Mouse (Mus musculus) gastrocnemius, postnatal 36 days (tissue): ENCODE data around the gene Bnc2. TPM values are rescaled to one million over a fixed set of nuclear protein-coding genes. Genes with fewer than 3 reads are reported as not detected.
A peak's percentile ranks its signal among the peaks of the same experiment; 100 is the strongest.

ENCODE experiments used
- DNase-seq, 2 experiments: peaks; one replicate each; pipeline ENCODE4 v3.0.0; 2022
- intact Hi-C: fragments of 180-260 bp; cut with DNase I; formaldehyde crosslinking; loops from one replicate; pipeline ENCODE4 v1.15.1; 2025
- total RNA-seq, 2 experiments: library from RNA; stranded (reverse); gene quantifications; 2 replicates each; pipeline ENCODE4 v1.2.3; 2021

Bnc2 gene
- total RNA-seq, 2 experiments from 2014 or later: 3.6 to 4.4 TPM

DNA sequence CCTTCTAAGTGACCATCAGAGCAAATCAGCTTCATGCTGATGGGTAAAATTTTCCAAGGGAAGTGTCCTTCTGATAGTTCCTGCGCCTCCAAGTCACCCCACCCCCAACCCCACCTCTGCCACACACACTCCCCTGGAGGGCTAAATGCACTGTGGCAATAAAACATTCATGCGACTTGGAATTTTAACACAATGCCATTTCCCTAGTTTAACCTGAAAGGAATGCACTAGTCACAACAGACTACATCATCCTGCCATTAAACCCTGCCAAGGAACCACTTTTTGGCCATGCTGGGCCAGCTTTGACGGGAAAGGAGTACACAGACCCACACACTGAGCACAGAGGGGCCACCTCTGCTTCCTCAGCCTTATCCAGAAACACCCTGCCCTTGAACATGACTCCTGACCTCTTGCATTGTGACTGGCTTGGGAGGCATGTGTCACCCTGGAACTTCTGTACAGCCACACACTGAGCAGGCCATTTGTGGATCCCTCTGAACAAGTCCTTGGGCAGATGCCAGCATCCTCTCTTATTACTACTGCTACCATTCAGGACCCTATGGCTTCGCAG is 151.3 kb downstream of the Bnc2 start:
- intact Hi-C loops: no loop called here

DNA sequence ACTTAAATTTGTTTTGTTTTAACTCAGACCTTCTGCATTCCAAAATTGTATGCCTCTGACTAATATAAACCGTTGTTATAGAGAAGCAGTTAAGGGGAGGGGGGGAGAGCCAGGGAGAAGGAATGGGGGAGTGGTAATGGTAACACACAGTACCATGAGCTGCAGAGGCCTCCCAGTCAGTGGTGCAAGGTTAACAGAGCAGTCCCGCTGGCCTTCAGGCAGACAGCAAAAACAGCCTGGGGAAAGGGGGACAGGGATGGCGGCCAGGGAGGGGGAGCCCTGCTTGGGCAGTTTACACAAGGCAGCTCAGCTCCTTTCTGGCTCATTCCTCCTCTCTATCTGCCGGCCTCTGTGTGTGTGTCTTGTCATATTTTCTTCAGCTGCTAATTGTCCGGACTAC is 151.9 kb downstream of the Bnc2 start:
- intact Hi-C loops: no loop called here
- DNase-seq: peak in 1 of 2 experiments; percentile 27

More for the DNA sequence above, 151.3 kb downstream of the Bnc2 start:
- peak in 1 of 2 experiments; percentile 24 for DNase-seq

DNA sequence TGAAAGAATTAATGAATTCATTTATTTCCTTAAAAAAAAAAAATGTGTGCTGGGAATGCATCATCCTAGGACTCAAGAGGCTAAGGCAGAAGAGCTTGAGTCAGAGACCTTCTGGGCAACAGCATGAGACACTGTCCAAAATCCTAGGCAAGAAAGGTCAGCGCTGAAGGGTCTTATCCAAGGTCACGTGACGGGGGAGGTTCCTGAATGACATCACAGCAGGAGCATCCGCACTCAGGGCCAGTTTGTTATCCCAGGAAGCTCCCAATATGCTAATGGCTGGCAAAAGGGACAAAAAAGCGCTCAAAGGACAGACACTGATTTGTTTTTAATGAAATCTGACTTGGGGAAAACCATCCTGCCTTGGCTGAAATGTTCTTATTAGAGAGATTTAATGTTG is 153.5 kb downstream of the Bnc2 start:
- intact Hi-C loops: no loop called here
- no peak for DNase-seq

DNA sequence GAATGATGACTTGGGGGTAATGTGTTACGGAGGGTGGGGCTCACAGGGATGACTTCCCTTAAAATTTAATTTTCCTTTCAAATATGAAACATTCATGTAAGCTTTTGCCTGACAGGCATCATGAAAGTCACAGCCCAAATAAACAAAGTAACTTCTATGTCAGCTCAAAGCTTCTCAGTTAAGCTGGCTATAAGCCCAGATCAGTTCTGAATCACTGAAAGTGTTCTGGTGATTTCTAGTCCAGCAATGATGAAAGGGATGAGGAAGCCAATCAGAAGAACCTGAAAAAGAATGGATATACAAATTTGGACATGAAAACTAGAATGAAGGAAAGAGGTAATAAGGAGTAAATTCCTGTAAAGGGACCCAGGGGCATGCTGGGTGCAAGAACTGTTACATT is 164.6 kb downstream of the Bnc2 start:
- intact Hi-C loops: no loop called here
- DNase-seq: no peak

DNA sequence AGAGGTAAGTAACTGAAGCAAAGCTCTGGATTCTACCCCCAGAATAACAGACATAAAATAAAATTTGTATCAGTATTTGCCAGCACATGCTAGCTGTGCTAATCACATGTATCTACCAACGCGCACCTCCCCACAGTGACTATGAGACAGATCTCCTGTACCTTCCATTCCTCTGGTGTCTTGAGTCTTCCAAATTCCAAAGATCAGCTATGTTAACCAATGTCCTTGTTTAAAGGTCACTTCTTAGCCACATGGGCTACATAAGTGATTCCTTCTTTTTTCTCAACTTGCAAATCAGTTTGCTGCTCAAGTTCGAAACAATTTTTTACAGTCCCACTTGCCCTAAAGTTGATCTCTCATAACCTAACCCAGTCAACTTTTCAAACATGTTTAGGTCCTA is 167.5 kb downstream of the Bnc2 start:
- no peak for DNase-seq
- intact Hi-C loops: no loop called here

DNA sequence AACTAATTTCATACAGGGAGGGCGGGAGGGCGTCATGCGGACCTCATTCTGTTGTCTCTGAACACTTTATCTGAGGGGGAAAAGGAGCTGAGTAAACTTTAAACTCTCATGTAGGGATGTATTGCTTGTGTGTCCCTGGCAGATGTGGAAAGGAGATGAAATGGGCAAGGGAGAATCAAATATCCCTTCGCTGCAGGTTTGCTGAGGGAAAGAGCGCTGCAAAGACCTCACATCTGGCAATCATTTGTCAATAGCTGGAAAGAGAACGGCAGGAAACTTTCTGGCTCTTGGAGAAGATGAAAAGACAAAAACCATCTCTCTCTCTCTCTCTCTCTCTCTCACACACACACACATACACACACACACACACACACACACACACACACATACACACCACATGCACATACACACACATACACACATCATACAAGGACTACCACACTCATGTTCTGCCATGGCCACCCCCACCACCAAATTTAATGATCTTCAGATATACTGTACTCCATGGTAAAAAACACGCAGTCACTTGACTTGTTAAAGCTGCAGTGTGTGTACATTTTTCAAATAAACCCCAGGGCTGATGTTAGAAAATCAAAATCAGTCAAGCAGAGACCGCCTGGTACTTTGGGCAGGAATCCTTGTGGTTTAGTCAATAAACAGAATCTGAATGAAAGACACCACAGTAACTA is 172.3 kb downstream of the Bnc2 start:
- no peak for DNase-seq
- intact Hi-C loops: no loop called here

DNA sequence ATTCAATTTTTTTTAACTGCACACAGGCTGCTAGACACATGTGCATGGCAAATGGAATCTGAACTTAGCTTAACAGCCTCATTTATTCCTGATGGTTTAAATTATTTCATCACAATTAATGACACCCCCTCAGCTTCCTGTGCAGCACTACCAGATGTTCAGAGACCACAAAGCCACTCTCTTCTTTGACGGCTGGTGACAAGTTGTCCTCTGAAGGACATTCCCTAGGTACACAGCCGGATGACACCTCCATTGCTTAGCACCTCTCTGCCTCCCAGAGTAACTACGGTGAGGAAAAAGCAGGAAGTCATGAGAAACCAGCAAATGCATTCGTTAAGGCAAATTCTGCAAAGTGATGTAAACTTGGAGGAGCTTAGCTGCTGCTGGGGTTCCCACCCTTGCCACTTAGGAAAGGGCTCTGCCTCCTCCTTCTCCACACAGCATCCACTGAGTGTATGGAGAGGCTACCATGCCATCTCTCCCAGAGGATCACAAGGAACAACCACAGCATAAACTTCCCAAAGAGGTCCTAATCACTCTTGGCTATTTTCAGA is 174.2 kb downstream of the Bnc2 start:
- intact Hi-C loops: no loop called here
- no peak for DNase-seq

DNA sequence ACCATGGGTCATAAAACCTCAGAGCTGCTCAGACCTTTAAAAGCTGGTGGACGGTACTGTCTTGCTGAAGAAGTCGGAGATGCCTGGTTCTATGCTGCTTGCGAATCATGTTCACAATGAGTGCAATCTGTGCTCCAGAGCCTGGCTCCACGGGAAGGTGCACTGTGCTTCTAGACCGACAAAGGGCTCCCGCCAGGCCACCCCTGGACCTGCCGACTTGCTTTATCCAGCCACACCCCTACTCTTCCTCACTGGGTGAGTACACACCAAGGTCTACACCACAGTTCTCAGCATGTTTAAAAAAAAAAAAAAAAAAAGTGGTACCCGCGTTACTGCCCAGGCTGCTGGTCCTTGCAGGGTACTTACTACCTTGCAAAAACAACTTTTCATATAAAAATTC is 174.8 kb downstream of the Bnc2 start:
- no peak for DNase-seq
- intact Hi-C loops: no loop called here

DNA sequence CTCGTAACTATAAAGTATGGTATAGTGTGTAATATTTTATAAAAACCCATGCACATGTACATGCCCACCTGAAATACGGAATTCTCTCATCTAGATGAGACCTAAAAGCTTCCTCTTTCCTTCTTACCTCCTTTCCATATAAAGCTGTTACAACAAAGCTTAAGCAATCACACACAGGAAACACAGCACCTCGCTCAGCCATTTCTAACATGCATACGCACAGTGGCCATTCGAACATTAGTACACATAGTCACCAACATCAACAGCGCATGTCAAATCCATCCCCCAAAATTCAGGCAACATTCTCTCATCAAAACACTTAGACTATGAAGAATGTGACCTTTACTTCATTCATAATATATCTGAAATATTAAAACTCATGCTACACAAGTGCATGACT is 176.6 kb downstream of the Bnc2 start:
- no peak for DNase-seq
- intact Hi-C loops: no loop called here

DNA sequence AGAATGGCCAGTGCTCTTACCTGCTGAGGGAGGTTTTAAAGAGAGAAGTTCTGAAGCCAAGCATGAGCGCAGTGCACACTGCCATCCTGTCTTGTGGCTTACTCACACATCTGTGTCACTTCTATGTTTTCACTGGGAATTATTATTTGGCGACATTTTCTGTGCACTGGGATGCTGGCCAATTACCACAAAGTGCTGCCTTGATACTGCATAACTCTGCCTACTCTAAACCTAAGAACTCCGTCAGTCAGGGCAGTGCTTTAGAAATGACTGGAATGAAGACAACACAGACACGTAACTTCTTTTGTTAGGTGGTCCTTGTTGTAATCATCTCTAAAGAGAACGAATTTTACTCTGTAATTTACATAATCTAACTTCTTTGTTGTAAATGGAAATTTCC is 186.8 kb downstream of the Bnc2 start:
- DNase-seq: no peak
- intact Hi-C loops: no loop called here

DNA sequence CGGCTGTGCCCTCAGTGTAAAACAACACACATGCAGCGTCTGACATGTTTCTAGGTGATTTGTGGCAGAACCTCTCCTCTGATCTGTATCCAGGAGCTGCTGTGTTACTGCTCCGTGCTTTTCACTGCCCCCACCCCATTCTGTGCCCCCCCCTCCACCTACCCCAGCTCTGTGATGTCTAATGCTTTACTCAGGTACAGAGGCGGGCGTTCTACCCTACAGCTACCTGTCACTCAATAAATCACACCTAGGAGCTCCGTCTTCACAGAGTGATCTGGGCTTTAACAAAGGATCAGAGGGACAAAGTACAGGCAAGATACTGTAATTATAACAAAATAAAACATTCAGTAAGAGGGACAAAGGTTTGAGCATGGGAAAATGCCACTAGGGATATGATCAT is 192.4 kb downstream of the Bnc2 start:
- intact Hi-C loops: no loop called here
- no peak for DNase-seq

DNA sequence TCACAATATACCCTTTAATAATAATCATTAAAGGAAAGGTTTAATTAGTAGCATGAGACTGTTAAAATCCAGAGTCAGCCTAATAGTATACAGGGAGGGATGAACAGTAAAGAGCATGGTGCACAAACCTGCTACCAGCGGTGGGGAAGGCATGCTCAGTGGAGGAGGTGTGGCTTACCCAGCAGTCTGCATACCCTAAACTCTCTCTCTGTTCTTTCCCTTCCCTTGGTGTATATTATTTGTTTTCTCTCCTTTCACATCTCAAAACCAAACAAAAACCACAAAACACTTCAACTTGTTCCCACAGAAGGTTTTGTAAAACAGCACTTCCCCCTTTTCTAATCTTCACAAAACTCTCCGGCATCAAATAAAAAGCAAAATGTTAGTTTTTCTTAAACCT is 202.4 kb downstream of the Bnc2 start:
- DNase-seq: no peak
- intact Hi-C loops: no loop called here

DNA sequence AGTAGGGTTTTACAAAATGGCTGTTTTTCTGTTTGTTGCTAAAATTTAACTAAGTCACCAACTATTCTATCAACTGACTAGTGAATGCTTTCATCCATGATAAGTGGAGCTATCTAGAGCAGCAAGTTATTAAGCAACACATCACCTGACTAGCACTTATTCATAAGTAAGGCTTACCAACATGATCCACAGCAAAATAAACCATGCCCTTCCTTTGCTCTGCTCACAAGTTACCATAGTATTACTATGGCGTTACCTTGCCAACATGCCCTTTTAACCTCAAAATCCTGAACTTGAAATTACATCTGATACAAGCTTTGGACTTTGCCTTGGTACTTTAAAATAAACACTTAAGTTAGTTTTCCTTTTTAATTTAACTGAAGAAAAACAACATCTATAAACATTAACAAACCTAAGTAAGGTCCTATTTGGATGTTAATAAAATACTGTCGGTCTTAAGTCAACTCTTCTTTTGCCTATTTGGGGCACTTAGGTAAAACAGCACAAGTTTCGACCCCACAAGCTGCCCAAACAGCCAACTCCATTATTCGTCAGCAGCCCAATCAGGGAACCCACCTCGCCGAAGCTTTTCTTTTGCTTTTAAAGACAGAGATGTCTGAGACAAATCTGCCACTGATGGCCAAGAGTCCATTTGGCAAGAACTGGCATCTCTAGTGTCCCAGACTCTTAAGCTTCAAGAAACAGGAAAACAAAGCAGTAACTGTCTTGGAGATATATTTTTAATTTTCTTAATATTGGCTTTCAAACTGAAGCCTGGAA is 204.8 kb downstream of the Bnc2 start:
- no peak for DNase-seq
- intact Hi-C loops: no loop called here

DNA sequence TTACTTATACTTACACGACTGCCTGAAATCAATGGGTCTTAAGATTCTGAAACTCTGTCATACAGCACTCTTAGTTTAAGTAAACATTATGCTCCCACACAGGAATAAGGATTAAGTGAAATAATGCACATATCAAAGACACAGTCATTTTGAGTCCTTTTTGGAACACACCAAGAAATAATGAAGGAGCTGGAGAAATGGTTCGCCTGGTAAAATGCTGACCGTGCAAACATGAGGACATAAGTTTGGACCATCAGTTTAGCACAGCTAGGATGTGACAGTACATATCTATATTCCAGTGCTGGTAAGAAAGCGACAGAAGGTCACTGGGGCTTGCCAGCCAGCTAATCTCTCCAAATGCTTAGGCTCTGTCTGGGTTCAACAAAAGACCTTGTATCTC is 205.7 kb downstream of the Bnc2 start:
- DNase-seq: no peak
- intact Hi-C loops: no loop called here

DNA sequence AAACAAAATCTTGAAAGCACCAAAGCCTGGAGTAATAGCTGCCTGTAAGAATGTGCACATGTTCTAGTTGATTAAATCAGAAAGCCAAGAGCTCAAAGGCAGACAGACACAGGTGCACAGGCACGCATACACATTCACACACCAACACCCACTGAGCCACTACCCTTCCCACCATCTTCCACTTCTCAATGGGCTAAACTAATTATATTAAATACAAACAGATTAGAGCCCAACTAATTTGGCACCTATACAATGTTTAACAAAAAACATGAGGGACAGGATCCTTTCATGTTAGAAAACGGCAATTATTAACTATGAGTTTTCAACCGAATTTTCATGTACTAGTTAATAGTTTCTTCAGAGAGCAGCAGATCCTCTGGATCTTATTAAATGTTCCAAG is 207.4 kb downstream of the Bnc2 start:
- DNase-seq: no peak
- intact Hi-C loops: no loop called here

DNA sequence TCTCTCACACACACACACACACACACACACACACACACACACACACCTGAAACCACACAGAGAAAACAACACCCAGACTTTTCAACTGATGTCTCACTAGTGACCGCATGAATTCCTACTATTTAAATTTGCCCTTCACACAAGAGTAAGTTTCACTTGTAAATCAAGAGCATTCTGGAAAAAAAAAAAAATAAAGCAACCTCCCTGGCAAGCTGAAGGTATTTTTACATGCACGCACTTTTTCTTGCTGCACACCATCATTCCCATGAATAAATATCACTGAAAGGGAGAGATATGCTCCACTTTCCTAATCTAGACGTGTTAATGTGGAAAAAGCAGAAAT is 216.9 kb downstream of the Bnc2 start:
- intact Hi-C loops: no loop called here
- DNase-seq: no peak

DNA sequence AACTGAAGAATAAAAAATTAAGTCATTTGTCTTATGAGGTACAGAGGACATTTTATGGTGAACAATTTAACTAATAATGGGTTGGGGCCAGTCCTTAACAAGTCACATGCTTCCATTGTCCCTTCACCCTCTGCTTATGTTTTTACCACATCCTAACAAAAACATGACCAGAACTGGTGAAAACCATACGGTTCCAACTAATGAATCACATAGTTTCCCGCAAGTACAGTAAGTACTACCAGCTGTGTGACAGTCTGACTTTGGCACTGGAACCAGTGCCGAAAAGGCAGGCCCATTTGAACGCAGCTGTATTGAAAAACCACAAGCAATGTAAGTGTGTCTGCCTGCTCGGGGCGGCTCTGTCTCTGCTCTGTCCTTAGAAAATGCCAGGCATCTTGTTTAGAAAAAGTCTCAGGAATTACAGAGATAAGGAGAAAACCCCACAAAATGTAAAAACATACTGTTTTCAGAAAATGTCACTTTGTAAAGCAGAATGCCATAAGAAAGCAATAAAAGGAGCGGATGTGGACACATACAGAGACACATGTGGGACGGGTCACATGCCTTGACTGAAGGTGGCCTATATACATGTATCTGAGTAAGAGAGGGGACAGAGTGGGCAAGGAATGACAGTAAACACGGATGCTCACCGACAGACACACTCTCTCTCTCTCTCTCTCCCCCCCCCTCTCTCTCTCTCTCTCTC is 217.4 kb downstream of the Bnc2 start:
- intact Hi-C loops: no loop called here
- DNase-seq: no peak

DNA sequence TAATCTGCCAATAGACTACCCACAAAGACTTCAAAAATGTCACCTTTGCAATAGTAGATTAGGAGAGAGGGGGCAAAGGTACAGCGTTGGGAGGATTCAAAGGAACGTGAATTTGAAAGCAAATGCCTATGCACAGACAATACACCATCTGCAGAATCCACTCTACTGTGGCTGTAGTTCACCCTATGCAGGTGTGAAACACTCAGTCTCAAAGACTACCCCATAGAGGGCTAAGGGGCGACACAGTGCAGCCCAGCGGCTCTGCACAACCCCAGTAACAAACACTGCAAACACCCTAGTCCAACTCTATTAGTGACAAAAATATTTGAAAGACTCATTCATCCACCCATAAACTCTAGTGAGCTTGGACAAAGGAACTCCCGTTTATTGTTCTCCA is 218.2 kb downstream of the Bnc2 start:
- intact Hi-C loops: no loop called here
- DNase-seq: no peak

DNA sequence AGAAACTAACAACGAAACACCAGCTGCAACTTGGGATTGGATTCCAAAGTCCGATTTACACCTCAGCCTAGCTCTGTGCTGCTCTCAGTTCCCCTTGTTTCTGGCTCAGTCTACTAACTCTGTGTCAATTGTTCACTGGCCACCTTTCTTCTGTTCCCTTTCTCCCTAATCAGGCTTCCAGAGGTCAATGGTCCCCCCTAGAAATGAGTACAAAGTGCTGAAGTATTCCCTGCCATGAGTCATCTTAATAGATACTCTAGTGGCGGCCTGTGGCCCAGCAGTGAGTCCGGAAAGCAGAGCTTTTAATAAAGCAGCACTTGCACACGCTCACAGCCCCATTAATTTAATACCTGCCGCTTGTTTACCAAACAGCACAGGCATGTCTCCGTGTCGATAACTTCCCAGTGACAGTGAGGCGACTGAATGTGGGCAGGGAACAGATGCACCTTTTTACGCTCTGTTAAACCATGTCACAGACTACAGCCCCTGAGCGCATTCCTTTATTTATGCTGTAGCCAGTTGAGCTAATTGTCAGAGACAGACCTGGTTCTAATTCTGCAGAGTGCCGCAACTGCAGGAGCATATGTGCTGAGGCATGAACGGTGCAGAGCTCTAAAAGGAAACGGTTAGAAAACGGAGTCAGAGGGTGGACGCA is 218.8 kb downstream of the Bnc2 start:
- intact Hi-C loops: no loop called here

DNA sequence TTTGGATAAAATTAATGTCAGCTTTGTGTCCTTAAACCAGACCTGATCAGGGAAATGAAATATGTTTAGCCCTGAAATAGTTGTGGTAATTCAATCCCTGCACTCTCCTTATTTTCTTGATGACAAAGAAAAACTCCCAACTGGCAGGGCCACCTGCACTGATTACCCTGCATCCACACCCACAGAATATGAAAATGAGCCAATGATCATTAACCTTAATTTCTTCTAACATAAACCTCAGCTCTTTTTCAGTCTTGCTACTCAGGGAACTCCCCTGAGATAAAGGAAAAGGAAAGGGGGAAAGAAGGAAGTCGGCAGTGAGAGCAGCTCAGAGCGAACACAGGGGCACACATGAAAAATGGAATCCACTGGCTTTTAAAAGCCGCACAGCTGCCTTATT is 220.6 kb downstream of the Bnc2 start:
- intact Hi-C loops: no loop called here
- DNase-seq: no peak

More for the DNA sequence above, 218.8 kb downstream of the Bnc2 start:
- DNase-seq: no peak

DNA sequence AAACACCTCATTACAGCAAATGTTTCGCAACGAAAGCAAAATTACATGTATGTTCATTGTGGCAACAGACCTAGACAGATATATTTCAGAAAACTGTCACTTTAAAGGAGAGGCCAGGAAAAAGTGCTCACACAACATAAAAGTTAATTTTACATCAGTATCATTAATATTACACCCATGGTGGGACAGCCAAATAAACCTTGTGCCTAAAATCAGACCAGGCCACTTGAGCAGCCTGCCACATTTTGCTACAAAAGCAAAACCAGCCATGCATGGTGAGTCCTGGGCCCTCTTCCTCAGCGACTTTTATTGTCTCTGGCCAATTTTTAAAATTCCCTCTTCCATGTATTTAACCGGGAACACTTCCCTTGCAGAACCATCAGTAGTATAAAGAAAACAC is 221.5 kb downstream of the Bnc2 start:
- intact Hi-C loops: no loop called here
- no peak for DNase-seq
